Mouse (Mus musculus) ES-Bruce4 (cell line): Measurements from ENCODE around the gene Pcyox1.

ENCODE experiments used
- CTCF ChIP-seq: IDR thresholded peaks from one replicate; pipeline ENCODE4 v1.8.1; 2011; ENCODE audit warnings: low read depth, low read length
- POLR2A ChIP-seq: IDR thresholded peaks from one replicate; pipeline ENCODE4 v1.8.1; 2011; ENCODE audit warnings: low read length; ENCODE audit not compliant: insufficient read depth

DNA sequence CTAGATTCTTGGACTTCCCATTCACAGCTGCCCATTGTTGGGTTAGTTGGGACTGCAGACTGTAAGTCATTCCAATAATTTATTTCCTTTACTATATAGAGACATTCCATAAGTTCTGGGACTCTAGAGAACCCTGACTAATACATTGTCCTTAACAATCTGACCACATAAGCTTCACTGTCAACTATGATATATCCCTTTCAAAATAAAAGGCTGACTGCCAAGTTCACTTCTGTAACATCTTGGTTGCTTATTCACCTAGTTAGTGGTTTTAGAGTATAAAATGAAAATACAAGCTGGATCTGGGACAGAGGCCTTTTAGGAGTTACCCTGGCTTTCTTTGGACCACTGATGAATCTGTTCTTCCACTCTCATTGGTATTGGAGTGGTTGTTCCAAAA, 14.4 kb downstream of the Pcyox1 start:
- TF ChIP-seq CTCF (no peak), POLR2A (no peak)
